Mouse (Mus musculus): ENCODE results near the gene Nkap. TPM values are rescaled to one million over a fixed set of nuclear protein-coding genes. Genes with fewer than 3 reads are reported as not detected.

The Nkap gene
- polyA plus RNA-seq (2014; fragmentation: Illumina TruSeq; extraction: RNeasy Lipid Tissue Mini Kit (QIAGEN cat#74804); ENCODE audit: low read depth, low replicate concordance) = 16.3 TPM

DNA sequence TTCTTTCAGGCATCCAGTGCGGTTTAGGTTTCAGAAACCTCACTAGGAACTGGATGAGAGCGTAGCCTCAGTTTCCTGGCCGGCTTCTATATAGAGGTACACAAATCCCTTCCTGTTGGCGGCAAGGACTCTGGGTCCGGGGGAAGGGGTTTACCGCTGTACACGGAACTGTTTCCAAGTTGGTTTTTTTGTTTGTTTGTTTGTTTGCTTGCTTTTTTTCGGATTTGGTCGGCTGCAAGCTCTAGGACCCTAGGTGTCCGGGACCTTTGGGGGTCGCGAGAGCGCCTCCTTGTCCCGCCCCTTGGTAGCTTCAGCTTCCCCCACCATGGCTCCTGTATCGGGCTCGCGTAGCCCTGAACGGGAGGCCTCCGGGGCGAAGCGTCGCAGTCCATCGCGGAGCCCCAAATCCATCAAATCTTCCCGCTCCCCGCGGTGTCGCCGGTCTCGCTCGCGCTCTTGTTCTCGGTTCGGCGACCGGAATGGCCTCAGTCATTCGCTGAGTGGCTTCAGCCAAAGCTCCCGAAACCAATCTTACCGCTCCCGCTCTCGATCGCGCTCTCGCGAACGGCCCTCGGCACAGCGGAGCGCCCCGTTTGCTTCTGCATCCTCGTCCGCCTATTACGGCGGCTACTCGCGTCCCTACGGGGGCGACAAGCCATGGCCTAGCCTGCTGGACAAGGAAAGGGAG, at the start of gene Nkap:
Gene Nkap, plus strand, starts transcription at position 125 of the 688 bp plus-strand sequence.

GRCm38 (mm10) chrX:37084927-37085660, 41.5 kb upstream of the Nkap start, which contains the start of gene Rpl39:
Gene Rpl39, minus strand, starts transcription at chrX:37085402.

DNA sequence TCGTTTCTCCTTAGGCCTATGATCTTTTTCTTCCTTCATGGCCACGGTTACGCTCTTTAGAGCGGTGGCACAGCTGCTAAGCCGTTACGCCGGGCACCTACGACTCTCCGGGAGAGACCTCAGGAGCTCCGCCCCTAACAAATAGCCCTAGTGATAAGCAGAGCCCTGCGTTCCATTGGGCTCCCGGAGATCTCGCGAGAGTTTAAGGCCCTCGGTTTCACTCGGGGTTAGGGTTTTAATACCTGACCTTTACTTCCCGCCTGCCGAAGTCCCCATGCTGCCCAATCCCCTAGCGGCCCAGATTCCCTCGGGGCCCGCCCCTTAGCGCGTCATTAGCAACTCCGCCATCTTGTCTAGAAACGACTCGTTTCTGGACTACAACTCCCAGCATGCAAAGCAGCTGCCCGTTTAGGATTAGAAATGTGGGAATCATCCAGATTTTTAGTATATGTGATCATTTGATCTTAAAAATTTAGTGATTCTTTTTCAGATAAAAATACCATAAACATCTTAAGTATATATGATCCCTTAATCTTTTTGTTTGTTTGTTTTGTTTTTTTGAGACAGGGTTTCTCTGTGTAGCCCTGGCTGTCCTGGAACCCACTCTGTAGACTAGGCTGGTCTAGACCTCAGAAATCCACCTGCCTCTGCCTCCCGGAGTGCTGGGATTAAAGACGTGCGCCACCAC, 16.3 kb upstream of the Nkap start, which contains the start of gene Upf3b:
Gene Upf3b, minus strand, starts transcription at position 130 of the 688 bp plus-strand sequence.

GRCm38 (mm10) chrX:37168742-37169141, 42.1 kb downstream of the Nkap start, which contains the start of gene Akap14:
Gene Akap14, minus strand, starts transcription at chrX:37168842.

DNA sequence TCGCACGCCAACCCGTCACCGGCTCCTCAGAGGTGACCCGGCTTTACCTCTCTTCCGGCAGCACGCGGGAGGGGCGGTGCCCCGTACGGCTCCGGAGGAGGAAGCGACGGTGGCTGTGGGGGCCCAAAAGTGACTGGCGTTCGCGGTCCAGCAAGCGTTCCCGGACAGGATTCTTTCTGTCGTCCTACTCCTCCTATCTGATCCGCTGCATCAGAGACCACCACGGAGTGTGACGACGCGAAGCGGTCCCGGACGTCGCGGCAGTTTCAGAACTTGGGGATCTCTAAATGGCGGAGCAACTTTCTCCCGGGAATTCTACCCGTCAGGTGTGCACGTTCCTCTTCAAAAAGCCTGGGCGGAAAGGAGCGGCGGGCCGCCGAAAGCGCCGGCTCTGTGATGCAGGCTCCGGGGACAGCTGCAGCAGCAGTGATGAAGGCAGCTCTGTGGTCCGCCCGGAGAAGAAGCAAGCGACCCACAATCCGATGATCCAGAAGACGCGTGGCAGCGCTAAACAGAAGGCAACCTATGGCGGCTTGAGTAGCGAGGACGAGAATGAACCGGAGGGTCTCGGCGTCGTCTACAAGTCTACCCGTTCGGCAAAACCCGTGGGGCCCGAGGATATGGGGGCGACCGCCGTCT, 64.6 kb downstream of the Nkap start, which contains the start of the genes Ndufa1 and Rnf113a1:
Gene Ndufa1, minus strand, starts transcription at position 59 of the 639 bp plus-strand sequence.
Gene Rnf113a1, plus strand, starts transcription at position 141 of the 639 bp plus-strand sequence.

Other genes starting within 250 kb of the Nkap start
- 6.0 TPM for gene Nkrf, start 223.9 kb upstream of the Nkap start, polyA plus RNA-seq (2014; fragmentation: Illumina TruSeq; extraction: RNeasy Lipid Tissue Mini Kit (QIAGEN cat#74804); ENCODE audit: low read depth, low replicate concordance)
- gene Sept6, start 135.0 kb upstream of the Nkap start, polyA plus RNA-seq (2014; fragmentation: Illumina TruSeq; extraction: RNeasy Lipid Tissue Mini Kit (QIAGEN cat#74804); ENCODE audit: low read depth, low replicate concordance) = 1.5 TPM
- not detected for gene Sowahd, start 78.0 kb upstream of the Nkap start, polyA plus RNA-seq (2014; fragmentation: Illumina TruSeq; extraction: RNeasy Lipid Tissue Mini Kit (QIAGEN cat#74804); ENCODE audit: low read depth, low replicate concordance)
- gene Rpl39, start 41.4 kb upstream of the Nkap start, polyA plus RNA-seq (2014; fragmentation: Illumina TruSeq; extraction: RNeasy Lipid Tissue Mini Kit (QIAGEN cat#74804); ENCODE audit: low read depth, low replicate concordance) = 337 TPM
- 32.3 TPM for gene Upf3b, start 16.5 kb upstream of the Nkap start, polyA plus RNA-seq (2014; fragmentation: Illumina TruSeq; extraction: RNeasy Lipid Tissue Mini Kit (QIAGEN cat#74804); ENCODE audit: low read depth, low replicate concordance)
- not detected for gene Akap14, start 42.0 kb downstream of the Nkap start, polyA plus RNA-seq (2014; fragmentation: Illumina TruSeq; extraction: RNeasy Lipid Tissue Mini Kit (QIAGEN cat#74804); ENCODE audit: low read depth, low replicate concordance)
- gene Ndufa1, start 64.4 kb downstream of the Nkap start, polyA plus RNA-seq (2014; fragmentation: Illumina TruSeq; extraction: RNeasy Lipid Tissue Mini Kit (QIAGEN cat#74804); ENCODE audit: low read depth, low replicate concordance) = 196 TPM
- gene Rnf113a1, start 64.5 kb downstream of the Nkap start, polyA plus RNA-seq (2014; fragmentation: Illumina TruSeq; extraction: RNeasy Lipid Tissue Mini Kit (QIAGEN cat#74804); ENCODE audit: low read depth, low replicate concordance) = 0.32 TPM
- not detected for gene Gm9, start 84.2 kb downstream of the Nkap start, polyA plus RNA-seq (2014; fragmentation: Illumina TruSeq; extraction: RNeasy Lipid Tissue Mini Kit (QIAGEN cat#74804); ENCODE audit: low read depth, low replicate concordance)
- gene Rhox1, start 95.5 kb downstream of the Nkap start, polyA plus RNA-seq (2014; fragmentation: Illumina TruSeq; extraction: RNeasy Lipid Tissue Mini Kit (QIAGEN cat#74804); ENCODE audit: low read depth, low replicate concordance) = not detected
- not detected for gene Rhox2a, start 118.2 kb downstream of the Nkap start, polyA plus RNA-seq (2014; fragmentation: Illumina TruSeq; extraction: RNeasy Lipid Tissue Mini Kit (QIAGEN cat#74804); ENCODE audit: low read depth, low replicate concordance)
- not detected for gene Rhox3a, start 123.1 kb downstream of the Nkap start, polyA plus RNA-seq (2014; fragmentation: Illumina TruSeq; extraction: RNeasy Lipid Tissue Mini Kit (QIAGEN cat#74804); ENCODE audit: low read depth, low replicate concordance)
- gene Rhox4a, start 138.5 kb downstream of the Nkap start, polyA plus RNA-seq (2014; fragmentation: Illumina TruSeq; extraction: RNeasy Lipid Tissue Mini Kit (QIAGEN cat#74804); ENCODE audit: low read depth, low replicate concordance) = not detected